Mouse (Mus musculus): Measurements from ENCODE around the gene Bhlhe40. TPM values are rescaled to one million over a fixed set of nuclear protein-coding genes. Genes with fewer than 3 reads are reported as not detected.

Bhlhe40 gene
- total and polyA plus RNA-seq, 2 experiments from 2014 or later, result 5.9 to 8.8 TPM

DNA sequence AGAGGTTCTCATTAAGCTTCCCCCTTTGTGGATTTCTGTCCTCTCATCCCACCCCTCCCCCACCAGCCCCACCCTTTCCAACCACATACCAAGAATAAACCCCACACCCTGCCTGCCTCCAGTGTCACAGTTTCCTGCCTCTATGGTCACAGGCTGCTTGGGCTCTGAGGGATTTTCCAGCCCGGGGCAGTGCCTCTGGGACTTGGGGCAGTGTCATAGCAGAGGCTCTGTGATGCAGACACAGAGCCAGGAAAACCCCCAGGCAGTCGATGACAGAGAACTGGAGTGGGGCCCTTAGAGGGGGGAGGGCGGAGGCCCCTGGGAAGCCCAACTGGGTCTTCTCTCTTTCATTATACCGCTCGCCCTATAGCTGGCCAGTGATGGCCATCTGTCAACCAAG lies 27.9 kb downstream of the Bhlhe40 start:
- Histone ChIP-seq H3K4me1 (ENCODE audit: insufficient read depth, low read length) (no peaks in the 10 kb centered on the region), H3K4me3 (ENCODE audit: low read depth, low read length) (no peak overlapping the region), H3K27me3 (ENCODE audit: insufficient read depth, low read length) (no peaks in the 10 kb centered on the region), H3K4me2 (ENCODE audit: low read depth, low read length, poor library complexity, severe bottlenecking) (no peak overlapping the region), H3K36me3 (ENCODE audit: insufficient read depth, low read length) (no peaks in the 10 kb centered on the region), H3K9ac (replicated peaks; ENCODE audit: low read length, poor library complexity, severe bottlenecking) (no peak overlapping the region), H3K27ac (ENCODE audit: low read depth, low read length) (no peak overlapping the region), H3K9me3 (ENCODE audit: low read length) (no peaks in the 10 kb centered on the region)
- no peak for ATAC-seq (ENCODE audit: low FRiP score)
- WGBS, result 64% methylated on average over 5 of the region's 5 CpGs
- TF ChIP-seq CTCF (IDR thresholded peaks at IDR 0.05), result no peak
- no peak for DNase-seq (ENCODE audit: low spot score)

DNA sequence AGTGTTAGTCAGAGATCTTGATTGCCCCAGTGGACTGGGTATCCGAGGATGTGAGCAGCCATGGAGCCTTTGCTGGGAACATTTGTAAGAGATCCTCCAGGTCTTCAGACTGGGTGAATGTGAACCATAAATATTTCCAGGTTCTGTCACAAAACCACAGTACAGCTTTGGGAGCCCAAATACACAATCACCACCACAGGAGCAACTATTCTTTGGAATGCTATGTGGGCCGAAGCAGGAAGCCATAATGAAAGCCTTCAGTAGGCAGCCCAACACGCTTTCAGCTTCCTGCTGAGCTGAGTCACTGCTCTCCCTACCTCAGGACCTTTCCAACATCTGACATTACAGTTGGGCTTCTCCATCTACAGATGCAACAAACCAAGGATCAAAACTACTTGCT lies 32.6 kb downstream of the Bhlhe40 start:
- no peaks in the 10 kb centered on the region for H3K36me3 ChIP-seq (ENCODE audit: insufficient read depth, low read length)
- no peaks in the 10 kb centered on the region for H3K27me3 ChIP-seq (ENCODE audit: insufficient read depth, low read length)
- no peak for DNase-seq (ENCODE audit: low spot score)
- no peak overlapping the region for H3K4me3 ChIP-seq (ENCODE audit: low read depth, low read length)
- ATAC-seq (ENCODE audit: low FRiP score), result no peak
- WGBS, result 79% methylated on average over 3 of the region's 3 CpGs
- no peak overlapping the region for H3K4me2 ChIP-seq (ENCODE audit: low read depth, low read length, poor library complexity, severe bottlenecking)
- no peak for TF ChIP-seq CTCF (IDR thresholded peaks at IDR 0.05)
- H3K4me1 ChIP-seq (ENCODE audit: insufficient read depth, low read length), result no peaks in the 10 kb centered on the region
- no peak overlapping the region for H3K27ac ChIP-seq (ENCODE audit: low read depth, low read length)
- no peaks in the 10 kb centered on the region for H3K9me3 ChIP-seq (ENCODE audit: low read length)
- no peak overlapping the region for H3K9ac ChIP-seq (replicated peaks; ENCODE audit: low read length, poor library complexity, severe bottlenecking)

DNA sequence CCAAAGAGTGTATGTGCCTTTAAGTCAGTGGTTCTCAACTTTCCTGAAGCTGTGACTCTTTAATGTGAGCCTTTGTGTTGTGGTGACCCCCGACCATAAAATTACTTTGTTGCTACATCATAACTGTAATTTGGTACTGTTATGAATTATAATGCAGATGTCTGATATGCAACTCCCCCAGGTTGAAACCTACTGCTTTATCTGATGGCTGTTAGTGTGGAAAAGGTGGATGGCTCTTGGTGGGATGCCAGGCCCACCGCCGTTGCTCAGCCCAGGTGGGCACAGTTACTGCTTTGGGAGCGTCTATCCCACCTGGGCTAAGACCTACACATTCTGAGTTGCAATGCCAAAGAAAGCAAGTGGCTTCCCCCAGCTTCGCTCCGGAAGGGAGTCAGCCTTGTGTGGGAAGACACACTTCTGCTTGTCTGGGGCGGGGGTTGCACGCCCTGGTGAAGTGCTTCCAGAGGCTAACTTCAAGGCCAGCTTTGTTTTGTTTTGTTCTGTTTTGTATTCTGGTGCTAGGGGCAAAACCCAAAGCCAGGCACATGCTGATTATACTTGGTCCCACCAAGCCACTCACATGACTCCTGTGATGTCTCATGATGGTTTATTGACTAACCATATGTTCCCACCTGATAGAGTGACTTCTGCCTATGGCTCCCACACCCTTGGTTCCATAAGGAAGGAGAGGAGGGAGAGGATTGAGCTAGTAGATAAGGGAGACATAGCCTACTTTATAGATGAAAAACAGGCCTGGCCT lies 34.7 kb downstream of the Bhlhe40 start:
- Histone ChIP-seq H3K27me3 (ENCODE audit: insufficient read depth, low read length) (no peaks in the 10 kb centered on the region), H3K9me3 (ENCODE audit: low read length) (no peaks in the 10 kb centered on the region), H3K4me2 (ENCODE audit: low read depth, low read length, poor library complexity, severe bottlenecking) (no peak overlapping the region), H3K9ac (replicated peaks; ENCODE audit: low read length, poor library complexity, severe bottlenecking) (no peak overlapping the region), H3K4me3 (ENCODE audit: low read depth, low read length) (no peak overlapping the region), H3K4me1 (ENCODE audit: insufficient read depth, low read length) (no peaks in the 10 kb centered on the region), H3K27ac (ENCODE audit: low read depth, low read length) (no peak overlapping the region), H3K36me3 (ENCODE audit: insufficient read depth, low read length) (no peaks in the 10 kb centered on the region)
- TF ChIP-seq CTCF (IDR thresholded peaks at IDR 0.05), result no peak
- DNase-seq (ENCODE audit: low spot score) (no peak), ATAC-seq (ENCODE audit: low FRiP score) (no peak)
- WGBS, result 92% methylated on average over 8 of the region's 8 CpGs

DNA sequence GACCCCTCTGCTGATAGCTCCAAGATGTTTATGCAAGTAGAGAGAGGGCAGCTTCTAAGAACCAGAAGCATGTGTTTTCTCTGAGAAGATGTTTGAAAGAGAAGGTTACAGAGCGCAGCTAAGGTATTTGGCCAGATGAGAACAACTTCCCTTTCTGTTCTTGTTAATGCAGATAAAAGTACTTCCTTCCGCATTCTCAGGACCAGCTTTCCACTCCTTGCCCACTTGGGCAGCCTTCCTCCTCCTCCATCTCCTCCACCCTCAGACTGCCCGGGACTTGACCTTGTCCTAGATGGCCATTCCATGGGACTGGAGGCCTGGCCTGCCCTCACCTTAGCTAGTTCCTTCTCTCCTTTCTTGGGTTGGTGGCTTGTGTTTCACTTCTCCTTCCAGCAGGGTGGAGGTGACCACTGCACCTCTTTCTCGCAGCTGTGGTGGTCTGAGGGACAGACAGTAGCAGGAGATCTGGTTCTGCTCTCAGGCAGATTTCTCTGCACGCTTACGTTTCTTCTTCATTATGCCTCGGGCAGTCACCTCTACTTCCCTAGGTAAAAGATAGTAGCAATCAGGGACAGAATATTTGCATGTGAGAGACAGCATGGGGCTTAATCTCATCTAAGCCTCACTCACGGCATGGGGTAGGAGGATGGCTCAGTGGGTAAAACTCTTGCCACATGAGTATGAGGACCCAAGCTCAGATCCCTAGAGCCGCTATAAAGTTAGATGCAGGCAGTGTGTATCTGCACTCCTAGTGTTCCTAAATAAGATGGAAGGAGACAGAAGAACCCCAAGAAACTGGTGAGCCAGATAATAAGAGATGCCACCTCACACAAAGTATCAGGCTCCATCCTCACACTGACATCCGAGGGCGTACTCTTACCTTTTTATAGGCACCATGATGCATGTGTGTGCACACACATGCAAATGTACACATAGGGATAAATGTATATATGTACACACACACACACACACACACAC lies 35.7 kb downstream of the Bhlhe40 start:
- ATAC-seq (ENCODE audit: low FRiP score) (no peak), DNase-seq (ENCODE audit: low spot score) (no peak)
- 78% methylated on average over 11 of the region's 11 CpGs for WGBS
- H3K27me3 ChIP-seq (ENCODE audit: insufficient read depth, low read length), result no peaks in the 10 kb centered on the region
- no peak overlapping the region for H3K27ac ChIP-seq (ENCODE audit: low read depth, low read length)
- no peak for TF ChIP-seq CTCF (IDR thresholded peaks at IDR 0.05)
- no peaks in the 10 kb centered on the region for H3K4me1 ChIP-seq (ENCODE audit: insufficient read depth, low read length)
- no peak overlapping the region for H3K4me3 ChIP-seq (ENCODE audit: low read depth, low read length)
- no peaks in the 10 kb centered on the region for H3K36me3 ChIP-seq (ENCODE audit: insufficient read depth, low read length)
- H3K9me3 ChIP-seq (ENCODE audit: low read length), result no peaks in the 10 kb centered on the region
- no peak overlapping the region for H3K9ac ChIP-seq (replicated peaks; ENCODE audit: low read length, poor library complexity, severe bottlenecking)
- no peak overlapping the region for H3K4me2 ChIP-seq (ENCODE audit: low read depth, low read length, poor library complexity, severe bottlenecking)

DNA sequence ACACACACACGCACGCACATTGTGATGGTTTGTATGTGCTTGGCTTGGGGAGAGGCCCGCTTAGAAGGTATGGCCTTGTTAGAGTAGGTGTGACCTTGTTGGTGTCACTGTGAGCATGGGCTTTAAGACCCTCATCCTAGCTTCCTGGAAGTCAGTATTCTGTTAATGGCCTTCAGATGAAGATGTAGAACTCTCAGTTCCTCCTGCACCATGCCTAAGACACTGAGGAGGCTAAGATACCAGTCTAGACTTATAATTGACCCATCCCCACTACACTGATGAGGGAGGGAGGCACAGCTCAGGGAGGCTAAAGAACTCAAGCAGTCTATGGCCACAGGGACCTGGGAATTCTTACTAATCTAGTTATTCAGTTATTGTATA lies 36.4 kb downstream of the Bhlhe40 start:
- H3K27ac ChIP-seq (ENCODE audit: low read depth, low read length), result no peak overlapping the region
- ATAC-seq (ENCODE audit: low FRiP score) (no peak), DNase-seq (ENCODE audit: low spot score) (no peak)
- no peak overlapping the region for H3K4me3 ChIP-seq (ENCODE audit: low read depth, low read length)
- no peaks in the 10 kb centered on the region for H3K36me3 ChIP-seq (ENCODE audit: insufficient read depth, low read length)
- TF ChIP-seq CTCF (IDR thresholded peaks at IDR 0.05), result no peak
- H3K9me3 ChIP-seq (ENCODE audit: low read length), result no peaks in the 10 kb centered on the region
- no peaks in the 10 kb centered on the region for H3K4me1 ChIP-seq (ENCODE audit: insufficient read depth, low read length)
- H3K9ac ChIP-seq (replicated peaks; ENCODE audit: low read length, poor library complexity, severe bottlenecking), result no peak overlapping the region
- no peak overlapping the region for H3K4me2 ChIP-seq (ENCODE audit: low read depth, low read length, poor library complexity, severe bottlenecking)
- WGBS, result 99% methylated on average over 3 of the region's 3 CpGs
- no peaks in the 10 kb centered on the region for H3K27me3 ChIP-seq (ENCODE audit: insufficient read depth, low read length)

DNA sequence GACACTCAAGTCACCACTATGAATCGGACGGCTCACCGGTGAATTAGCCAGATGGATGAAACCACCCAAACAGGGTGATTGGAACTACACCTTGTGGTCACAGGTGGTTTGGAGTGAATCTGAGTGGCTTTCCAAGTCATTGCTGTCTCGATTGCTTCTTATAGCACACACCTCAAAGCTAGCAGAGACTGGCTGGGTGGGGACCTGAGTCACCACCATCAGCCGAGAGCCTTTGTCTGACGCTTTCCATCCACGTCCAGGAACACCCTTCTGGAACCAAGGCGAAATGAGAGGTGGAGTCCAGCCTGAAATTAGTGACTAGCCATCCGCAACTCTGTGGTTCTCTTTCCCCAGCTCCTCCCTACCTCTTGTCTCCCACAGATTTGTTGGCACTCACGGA lies 36.9 kb downstream of the Bhlhe40 start:
- DNase-seq (ENCODE audit: low spot score) (no peak), ATAC-seq (ENCODE audit: low FRiP score) (no peak)
- no peaks in the 10 kb centered on the region for H3K9me3 ChIP-seq (ENCODE audit: low read length)
- H3K4me2 ChIP-seq (ENCODE audit: low read depth, low read length, poor library complexity, severe bottlenecking), result no peak overlapping the region
- no peak overlapping the region for H3K9ac ChIP-seq (replicated peaks; ENCODE audit: low read length, poor library complexity, severe bottlenecking)
- H3K4me1 ChIP-seq (ENCODE audit: insufficient read depth, low read length), result no peaks in the 10 kb centered on the region
- no peak overlapping the region for H3K27ac ChIP-seq (ENCODE audit: low read depth, low read length)
- H3K4me3 ChIP-seq (ENCODE audit: low read depth, low read length), result no peak overlapping the region
- H3K36me3 ChIP-seq (ENCODE audit: insufficient read depth, low read length), result no peaks in the 10 kb centered on the region
- no peak for TF ChIP-seq CTCF (IDR thresholded peaks at IDR 0.05)
- 96% methylated on average over 10 of the region's 10 CpGs for WGBS
- H3K27me3 ChIP-seq (ENCODE audit: insufficient read depth, low read length), result no peaks in the 10 kb centered on the region
